Mouse (Mus musculus) ES-Bruce4 (cell line): Measurements from ENCODE around the gene B4galnt1. TPM values are rescaled to one million over a fixed set of nuclear protein-coding genes. Genes with fewer than 3 reads are reported as not detected.
A peak's percentile ranks its signal among the peaks of the same experiment; 100 is the strongest.

Experiments used
- H3K27ac ChIP-seq: 2 replicates; pipeline ENCODE4 v1.5.1; 2012; ENCODE audit warnings: low read length, inconsistent platforms; ENCODE audit not compliant: insufficient read depth
- H3K27me3 ChIP-seq: 2 replicates; pipeline ENCODE4 v1.6.1; 2012; ENCODE audit warnings: mild to moderate bottlenecking, low read length, inconsistent platforms; ENCODE audit not compliant: control insufficient read depth, poor library complexity, insufficient read depth, severe bottlenecking
- H3K36me3 ChIP-seq: 2 replicates; pipeline ENCODE4 v1.6.1; 2012; ENCODE audit warnings: inconsistent platforms, mild to moderate bottlenecking, low read length, moderate library complexity; ENCODE audit not compliant: control insufficient read depth, poor library complexity, insufficient read depth, severe bottlenecking
- H3K4me1 ChIP-seq: one replicate; pipeline ENCODE4 v1.8.1; 2011; ENCODE audit warnings: low read length; ENCODE audit not compliant: control insufficient read depth, insufficient read depth
- H3K4me3 ChIP-seq: 2 replicates; pipeline ENCODE4 v1.5.1; 2011; ENCODE audit warnings: low read depth, mild to moderate bottlenecking, low read length
- H3K9ac ChIP-seq: 2 replicates; pipeline ENCODE4 v1.6.1; 2012; ENCODE audit warnings: low read depth, mild to moderate bottlenecking, inconsistent platforms; ENCODE audit not compliant: poor library complexity, severe bottlenecking
- H3K9me3 ChIP-seq: replicated peaks from 2 replicates; pipeline ENCODE4 v1.6.1; 2012; ENCODE audit warnings: mild to moderate bottlenecking, low read length, inconsistent platforms; ENCODE audit not compliant: control insufficient read depth, poor library complexity, insufficient read depth, severe bottlenecking
- CTCF ChIP-seq: IDR thresholded peaks from one replicate; pipeline ENCODE4 v1.8.1; 2011; ENCODE audit warnings: low read depth, low read length
- EP300 ChIP-seq: IDR thresholded peaks from 2 replicates; pipeline ENCODE4 v1.6.1; 2011; ENCODE audit warnings: low read depth, low read length; ENCODE audit not compliant: insufficient read depth
- POLR2A ChIP-seq: IDR thresholded peaks from one replicate; pipeline ENCODE4 v1.8.1; 2011; ENCODE audit warnings: low read length; ENCODE audit not compliant: insufficient read depth
- polyA plus RNA-seq: library from polyadenylated mRNA; stranded (reverse); fragments of >200 nt; gene quantifications from 2 replicates; pipeline ENCODE4 v1.2.4, GENCODE M21; 2011; ENCODE audit warnings: low read depth; ENCODE audit not compliant: missing spikeins, insufficient read depth, insufficient read length

B4galnt1 gene
- polyA plus RNA-seq, 1 experiment: 7.7 TPM

DNA sequence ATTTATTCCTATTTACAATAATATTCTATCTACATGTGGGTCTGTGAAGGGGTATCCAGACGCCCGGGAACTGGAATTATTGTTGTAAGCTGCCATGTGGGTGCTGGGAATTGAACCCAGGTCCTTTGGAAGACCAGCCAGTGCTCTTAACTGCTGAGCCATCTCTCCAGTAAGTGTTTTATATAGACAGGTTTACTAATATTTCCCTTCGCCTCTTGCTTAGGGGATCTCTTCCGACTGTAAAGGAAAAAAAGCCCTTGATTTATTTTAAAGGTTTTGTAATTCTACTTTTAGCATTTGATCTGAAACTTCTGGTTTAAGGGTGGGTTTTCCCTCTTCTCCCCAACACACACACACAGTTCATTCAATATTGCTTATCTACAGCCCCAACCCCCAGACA, 835 bp upstream of the B4galnt1 start:
- Histone ChIP-seq H3K9ac (no peak overlapping the region; the same call in 1 of the 2 replicates), H3K4me3 (no peak overlapping the region), H3K36me3 (no peaks in the 10 kb centered on the region), H3K27me3 (no peaks in the 10 kb centered on the region), H3K27ac (no peak overlapping the region), H3K9me3 (no peaks in the 10 kb centered on the region), H3K4me1 (peaks cover 6% of the 10 kb centered on the region)
- no peak for TF ChIP-seq CTCF
- no peak for TF ChIP-seq EP300
- no peak for TF ChIP-seq POLR2A

DNA sequence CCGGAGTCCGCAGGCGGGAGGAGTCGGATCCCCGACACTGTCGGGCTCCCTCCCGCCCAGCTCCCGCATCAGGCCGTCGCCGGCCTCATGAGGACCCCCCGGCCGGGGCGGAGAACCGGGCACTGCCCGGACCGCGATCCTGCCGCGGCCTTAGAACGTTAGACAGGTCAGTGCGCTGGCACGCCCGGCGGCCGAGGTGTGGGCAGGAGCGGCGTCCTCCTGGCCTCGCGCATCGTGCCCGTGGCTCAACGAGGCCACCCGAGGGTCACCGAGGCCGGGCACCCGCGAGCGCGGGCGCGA, 279 bp downstream of the B4galnt1 start:
- no peaks in the 10 kb centered on the region for H3K36me3 ChIP-seq
- no peak for TF ChIP-seq EP300
- TF ChIP-seq POLR2A: no peak
- TF ChIP-seq CTCF: no peak
- no peak overlapping the region for H3K27ac ChIP-seq
- no peaks in the 10 kb centered on the region for H3K27me3 ChIP-seq
- no peaks in the 10 kb centered on the region for H3K9me3 ChIP-seq
- peaks cover 8% of the 10 kb centered on the region for H3K4me1 ChIP-seq
- H3K9ac ChIP-seq: peak overlapping the region; percentile 79
- peak overlapping the region; percentile 67 for H3K4me3 ChIP-seq

DNA sequence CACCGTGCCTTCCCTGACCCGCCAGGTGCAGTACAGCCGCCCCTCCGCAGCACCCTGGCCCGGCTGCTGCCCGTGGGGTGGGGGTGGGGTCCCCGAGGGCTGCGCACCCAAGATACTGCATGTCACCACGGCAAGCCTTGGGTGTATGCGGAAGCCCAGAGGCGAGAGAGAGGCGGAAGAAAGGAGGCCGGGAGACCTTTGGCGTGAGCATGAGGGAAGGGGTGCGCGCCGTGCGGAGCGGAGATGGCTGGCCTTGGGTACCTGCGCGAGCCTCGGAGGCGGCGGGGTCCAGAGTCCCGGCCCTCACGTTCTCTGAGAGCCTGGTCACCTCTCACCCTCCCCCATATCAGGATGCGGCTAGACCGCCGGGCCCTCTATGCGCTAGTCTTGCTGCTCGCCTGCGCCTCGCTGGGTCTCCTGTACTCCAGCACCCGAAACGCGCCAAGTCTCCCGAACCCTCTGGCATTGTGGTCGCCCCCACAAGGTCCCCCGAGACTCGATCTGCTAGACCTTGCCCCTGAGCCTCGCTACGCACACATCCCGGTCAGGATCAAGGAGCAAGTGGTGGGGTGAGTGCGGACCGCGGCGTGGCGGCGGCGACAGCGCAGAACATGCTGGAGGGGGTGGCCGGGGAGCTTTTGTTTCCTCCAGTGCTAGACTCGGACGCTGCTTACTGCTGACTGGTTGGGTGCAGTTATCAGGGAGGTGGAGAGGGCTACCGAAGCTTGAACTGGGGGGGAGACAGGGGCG, 804 bp downstream of the B4galnt1 start:
- H3K9me3 ChIP-seq: no peaks in the 10 kb centered on the region
- H3K27ac ChIP-seq: no peak overlapping the region
- H3K36me3 ChIP-seq: no peaks in the 10 kb centered on the region
- H3K27me3 ChIP-seq: no peaks in the 10 kb centered on the region
- peak overlapping the region; percentile 67 for H3K4me3 ChIP-seq
- peaks cover 8% of the 10 kb centered on the region for H3K4me1 ChIP-seq
- H3K9ac ChIP-seq: peak overlapping the region; percentile 79
- TF ChIP-seq POLR2A (no peak), CTCF (no peak), EP300 (no peak)

DNA sequence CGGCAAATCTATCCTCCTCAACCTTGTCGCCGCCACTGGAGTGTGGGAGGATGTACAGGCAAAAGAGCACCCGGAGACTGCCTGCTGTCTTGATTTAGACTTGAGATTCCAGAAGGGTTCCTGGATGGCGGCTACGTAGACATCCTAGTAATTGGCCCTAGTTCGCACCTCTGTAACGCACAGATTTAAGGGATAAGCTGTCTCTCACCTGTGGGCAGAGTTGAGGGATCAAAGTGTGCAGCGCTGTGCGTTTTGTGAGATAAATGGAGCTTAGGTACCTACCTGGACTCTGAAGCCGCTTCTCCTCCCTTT, 1.3 kb downstream of the B4galnt1 start:
- no peak for TF ChIP-seq EP300
- no peak for TF ChIP-seq POLR2A
- no peak for TF ChIP-seq CTCF

DNA sequence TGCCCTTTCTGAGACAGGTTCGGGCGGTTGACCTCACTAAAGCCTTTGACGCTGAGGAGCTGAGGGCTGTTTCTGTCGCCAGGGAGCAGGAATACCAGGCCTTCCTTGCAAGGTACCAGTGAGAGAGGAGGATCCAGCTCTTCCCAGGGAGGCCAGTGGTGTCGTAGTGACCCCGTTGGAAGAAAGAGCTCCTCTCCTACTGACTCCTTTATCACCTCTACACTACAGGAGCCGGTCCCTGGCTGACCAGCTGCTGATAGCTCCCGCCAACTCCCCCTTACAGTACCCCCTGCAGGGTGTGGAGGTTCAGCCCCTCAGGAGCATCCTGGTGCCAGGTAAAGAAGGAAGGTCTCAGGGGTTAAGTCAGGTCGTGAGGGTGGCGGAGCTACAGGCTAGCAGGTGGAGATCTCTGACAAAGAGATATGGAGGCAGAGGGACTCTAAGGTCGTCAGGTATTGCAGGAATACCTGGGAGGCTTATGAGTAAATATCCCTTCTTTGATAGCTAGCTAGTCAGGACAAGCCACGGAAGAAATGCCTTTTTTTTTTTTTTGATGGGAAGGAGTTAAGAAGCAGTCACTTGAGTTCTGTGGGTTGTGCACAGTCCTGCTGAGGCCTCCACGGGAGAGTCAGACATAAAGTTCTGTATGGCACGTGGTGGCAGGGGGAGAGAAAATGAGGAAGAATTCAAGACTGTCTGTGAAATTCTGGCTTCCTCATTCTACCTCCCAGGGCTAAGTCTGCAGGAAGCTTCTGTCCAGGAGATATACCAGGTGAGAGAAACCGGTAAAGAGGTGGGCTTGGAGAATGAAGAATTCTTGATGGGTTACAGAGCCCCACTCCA, 2.0 kb downstream of the B4galnt1 start:
- Histone ChIP-seq H3K27me3 (no peaks in the 10 kb centered on the region), H3K36me3 (no peaks in the 10 kb centered on the region), H3K4me1 (peaks cover 8% of the 10 kb centered on the region), H3K4me3 (peak overlapping the region; percentile 67), H3K9me3 (no peaks in the 10 kb centered on the region), H3K27ac (no peak overlapping the region), H3K9ac (peak overlapping the region; percentile 19; the same call in 1 of the 2 replicates)
- TF ChIP-seq POLR2A (no peak), EP300 (no peak), CTCF (no peak)

More for the DNA sequence above, 1.3 kb downstream of the B4galnt1 start:
- no peaks in the 10 kb centered on the region for H3K27me3 ChIP-seq
- peaks cover 8% of the 10 kb centered on the region for H3K4me1 ChIP-seq
- H3K27ac ChIP-seq: no peak overlapping the region
- H3K36me3 ChIP-seq: no peaks in the 10 kb centered on the region
- no peaks in the 10 kb centered on the region for H3K9me3 ChIP-seq
- peak overlapping the region; percentile 79 for H3K9ac ChIP-seq
- peak overlapping the region; percentile 67 for H3K4me3 ChIP-seq

DNA sequence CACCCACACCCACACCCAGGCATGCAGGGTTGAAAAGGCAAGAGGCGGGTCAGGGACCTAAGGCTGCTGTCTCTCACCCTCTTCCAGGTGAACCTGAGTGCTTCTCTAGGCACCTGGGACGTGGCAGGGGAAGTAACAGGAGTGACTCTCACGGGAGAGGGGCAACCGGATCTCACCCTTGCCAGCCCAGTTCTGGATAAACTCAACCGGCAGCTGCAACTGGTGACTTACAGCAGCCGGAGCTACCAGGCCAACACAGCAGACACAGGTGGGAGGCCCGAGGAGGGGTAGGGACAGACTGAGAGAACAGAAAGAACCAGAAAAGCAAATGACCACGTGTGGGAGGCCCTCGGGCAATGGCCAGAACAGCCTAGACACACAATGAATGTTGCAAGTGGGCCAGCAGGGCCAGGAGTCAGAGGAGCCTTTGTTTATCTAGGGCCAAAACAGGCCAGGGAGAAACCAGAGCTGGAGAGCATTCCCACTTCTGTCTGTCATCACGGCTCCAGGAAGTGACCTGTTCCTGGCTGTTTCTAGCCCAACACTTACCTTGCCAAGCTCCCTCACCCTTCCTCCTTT, 2.7 kb downstream of the B4galnt1 start:
- H3K4me3 ChIP-seq: no peak overlapping the region
- peaks cover 7% of the 10 kb centered on the region for H3K4me1 ChIP-seq
- no peak overlapping the region for H3K9ac ChIP-seq
- H3K9me3 ChIP-seq: no peaks in the 10 kb centered on the region
- H3K36me3 ChIP-seq: no peaks in the 10 kb centered on the region
- H3K27ac ChIP-seq: no peak overlapping the region
- no peaks in the 10 kb centered on the region for H3K27me3 ChIP-seq
- TF ChIP-seq EP300: no peak
- TF ChIP-seq POLR2A: no peak
- TF ChIP-seq CTCF: no peak
